Mouse (Mus musculus): ENCODE data around the gene 4930467E23Rik. TPM values are rescaled to one million over a fixed set of nuclear protein-coding genes. Genes with fewer than 3 reads are reported as not detected.

4930467E23Rik gene
- not detected in 2 replicates for polyA plus RNA-seq (2012)

GRCm38 (mm10) chr8:19729276-19729675 is at the start of gene 4930467E23Rik:
4930467E23Rik (plus strand) TSS chr8:19729576.

Other genes with a start within 250 kb of the 4930467E23Rik start
- not detected in 2 replicates for gene Defb7, start 234.5 kb upstream of the 4930467E23Rik start, polyA plus RNA-seq (2012)
- not detected in 2 replicates for gene Gm31371, start 173.8 kb downstream of the 4930467E23Rik start, polyA plus RNA-seq (2012)